Mouse (Mus musculus) frontal cortex, postnatal 25 days (tissue): ENCODE measurements at regions not wholly inside any gene's neighbourhood (a gene's known extent, or its start where the extent isn't known, plus 50 kb on each side); places are given as distances from the start of the nearest gene placed in this dataset.

Source experiments
- DNase-seq, 2 experiments: peaks; one replicate each; pipeline ENCODE4 v3.0.0; 2022; ENCODE audit warnings: low spot score in 2 of 2

DNA sequence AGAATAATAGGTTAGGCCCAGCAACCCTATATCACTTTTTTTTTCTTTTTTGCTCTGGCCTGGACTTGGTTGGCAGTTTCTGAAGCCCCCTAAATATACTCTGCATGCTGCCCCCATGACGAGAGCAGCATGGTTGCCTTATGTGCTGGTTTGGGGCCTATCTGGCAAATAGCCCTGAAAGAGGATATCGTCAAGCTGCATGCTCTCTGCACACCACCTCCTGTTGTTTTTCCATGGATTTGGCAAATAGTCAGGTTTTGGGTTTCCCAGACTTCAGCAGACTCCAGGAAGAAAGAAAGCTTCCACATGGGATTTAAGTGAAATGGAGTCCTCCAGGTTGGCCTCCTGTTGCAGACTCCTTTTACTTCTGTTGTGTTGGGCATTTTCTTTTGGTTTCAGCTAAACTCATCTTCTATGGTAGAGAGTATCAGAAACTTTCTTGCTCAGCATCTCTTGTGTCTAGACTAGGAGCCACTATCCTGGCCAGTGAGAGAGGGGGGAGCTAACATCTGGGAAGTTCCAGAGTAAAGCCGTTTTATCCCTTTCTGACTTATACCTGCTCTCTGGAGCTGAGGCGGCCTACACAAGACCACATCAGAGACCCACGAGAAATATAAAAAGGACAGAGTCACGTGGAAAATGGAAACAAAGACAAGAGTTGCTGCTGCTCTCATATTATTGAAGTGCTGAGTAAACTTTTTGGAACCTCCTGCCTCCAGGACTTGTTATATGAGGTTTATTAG lies 140.4 kb upstream of the Egfl6 start:
- no peak for DNase-seq

- no peak for DNase-seq
Observed at GRCm38 (mm10) chrX:166718075-166718474, 132.6 kb upstream of the Egfl6 start.

GRCm38 (mm10) chrX:166709306-166709705 lies 123.8 kb upstream of the Egfl6 start:
- no peak for DNase-seq

- DNase-seq: no peak
Observed at GRCm38 (mm10) chrX:166708106-166708505, 122.6 kb upstream of the Egfl6 start.

- DNase-seq: no peak
Observed at GRCm38 (mm10) chrX:166707029-166707428, 121.5 kb upstream of the Egfl6 start.

DNA sequence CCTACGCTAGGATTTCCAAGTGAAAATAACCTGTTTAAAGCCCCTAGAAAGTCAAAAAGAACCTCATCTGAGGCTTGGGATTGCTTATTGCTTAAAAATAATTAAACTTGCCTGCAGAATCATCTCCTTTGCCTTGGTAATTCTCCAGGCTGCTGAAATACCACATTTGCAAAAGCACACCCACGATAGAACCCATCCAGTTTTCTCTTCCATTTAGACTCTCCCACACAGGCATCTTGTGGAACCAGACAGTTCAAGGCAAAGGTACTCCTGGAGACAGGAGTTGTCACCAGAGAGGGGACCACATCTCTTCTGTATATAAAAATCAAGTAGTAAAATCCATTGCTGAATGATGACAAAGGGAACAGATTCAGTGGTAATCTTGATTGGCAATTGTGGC lies 118.8 kb upstream of the Egfl6 start:
- no peak for DNase-seq

- no peak for DNase-seq
Observed at GRCm38 (mm10) chrX:166694219-166694618, 108.7 kb upstream of the Egfl6 start.

DNA sequence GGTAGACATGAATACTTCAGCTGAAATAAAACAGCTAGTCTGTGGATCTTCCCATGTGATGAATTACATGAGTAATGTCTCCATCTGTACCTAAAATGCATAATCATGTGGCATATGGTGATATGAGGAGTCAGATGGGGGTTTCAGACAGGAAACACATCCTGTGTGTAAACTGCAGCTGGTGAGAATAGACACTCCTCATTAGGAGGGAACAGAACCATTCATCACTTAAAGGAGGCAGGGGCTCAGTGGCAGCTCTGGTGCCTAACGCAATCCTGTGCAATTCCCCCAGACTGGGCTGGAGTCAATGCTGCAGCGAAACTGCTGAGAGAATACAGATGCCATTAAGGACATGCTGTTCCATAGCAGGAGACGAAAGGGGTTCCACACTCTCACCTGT lies 103.3 kb upstream of the Egfl6 start:
- no peak for DNase-seq

- DNase-seq: no peak
Observed at GRCm38 (mm10) chrX:166673404-166673803, 87.9 kb upstream of the Egfl6 start.

- no peak for DNase-seq
Observed at GRCm38 (mm10) chrX:166672617-166673016, 87.1 kb upstream of the Egfl6 start.

DNA sequence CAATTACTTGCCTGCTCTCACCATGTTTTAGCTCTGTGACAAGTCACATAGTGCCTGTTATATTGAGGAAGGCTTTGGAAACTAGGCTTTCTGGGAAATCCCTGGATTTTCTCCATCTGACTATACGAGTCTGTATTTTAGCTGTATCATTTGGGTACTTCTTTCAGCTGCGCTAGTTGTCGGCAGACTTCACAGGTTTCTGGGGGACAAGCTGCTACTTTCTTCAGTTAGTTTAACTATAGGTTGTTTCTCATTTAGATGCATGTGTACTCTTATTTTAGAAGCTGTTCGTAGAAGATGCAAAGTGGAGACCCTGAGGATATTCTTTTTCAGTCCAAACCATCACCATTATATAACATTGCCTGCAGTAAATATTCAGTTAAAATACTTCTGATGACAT lies 86.3 kb upstream of the Egfl6 start:
- no peak for DNase-seq

GRCm38 (mm10) chrX:166666304-166666703 lies 80.8 kb upstream of the Egfl6 start:
- no peak for DNase-seq

GRCm38 (mm10) chrX:166661808-166662207 lies 76.3 kb upstream of the Egfl6 start:
- DNase-seq: no peak

DNA sequence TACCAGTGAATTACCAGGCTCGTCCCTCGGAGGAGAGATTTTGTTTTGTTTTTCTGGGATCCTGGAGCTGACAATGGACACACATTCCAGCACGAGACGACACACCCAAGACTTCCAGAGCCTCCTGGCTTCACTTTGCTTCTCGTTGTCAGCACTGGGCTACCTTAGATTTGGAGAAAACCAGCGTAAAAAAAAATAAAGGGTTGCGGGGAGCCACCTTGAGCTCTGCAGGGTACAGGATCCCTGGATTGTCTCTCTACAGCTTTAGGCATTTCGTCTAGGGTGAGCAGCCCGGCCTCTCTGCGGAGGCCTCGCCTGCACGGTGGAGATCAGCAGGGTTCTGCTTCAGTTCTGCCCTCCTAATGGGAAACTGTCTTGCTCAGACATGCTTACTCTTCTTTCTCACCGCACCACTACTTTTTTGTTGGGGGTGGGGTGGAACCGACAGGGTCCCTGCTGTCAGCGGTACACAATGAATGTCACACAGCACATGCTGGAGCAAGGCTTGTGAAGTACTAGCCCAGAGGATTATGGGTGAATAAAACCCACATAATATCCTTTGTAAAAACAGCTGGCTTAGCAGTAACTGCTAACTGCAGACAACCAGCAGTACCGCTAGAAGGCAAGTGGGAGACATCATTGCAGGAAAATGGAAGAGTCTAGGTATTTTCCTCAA lies 75.7 kb upstream of the Egfl6 start:
- peak; percentile 31 to 60 for DNase-seq

DNA sequence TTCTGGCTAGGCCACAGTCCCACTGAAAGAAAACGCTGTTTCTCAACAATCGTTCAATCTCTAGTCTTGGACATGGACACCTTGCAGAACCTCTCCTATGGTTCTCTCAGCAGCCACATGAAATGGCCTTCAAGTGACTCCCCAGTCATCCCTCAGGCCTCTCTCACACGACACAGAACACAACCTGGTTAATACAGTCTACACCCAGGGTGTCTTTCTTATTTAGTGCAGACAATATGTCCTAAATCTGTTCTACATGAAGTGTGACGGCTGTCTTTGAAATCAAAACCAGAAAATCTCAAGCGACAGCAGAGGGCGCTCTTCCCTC lies 75.2 kb upstream of the Egfl6 start:
- peak in 1 of 2 experiments; percentile 52 for DNase-seq

DNA sequence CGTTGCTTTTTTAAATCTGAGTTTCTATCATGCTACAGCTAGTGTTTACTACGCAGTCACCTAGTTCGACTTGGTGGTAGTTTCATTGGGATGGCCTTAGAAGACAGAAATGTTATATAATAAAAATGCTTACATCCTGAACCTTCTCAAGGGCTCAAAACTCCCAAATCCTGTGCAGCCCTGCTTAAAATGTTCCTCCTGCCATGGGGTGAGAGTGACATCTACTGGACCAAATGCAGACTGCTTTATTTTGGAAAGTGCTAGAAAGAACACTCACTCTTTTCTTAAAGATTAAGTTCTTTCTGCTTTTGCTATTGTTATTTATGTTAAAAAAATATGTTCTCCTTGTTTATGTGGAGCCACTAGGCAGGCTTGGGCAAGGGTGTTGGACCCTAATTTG lies 66.9 kb upstream of the Egfl6 start:
- DNase-seq: peak in 1 of 2 experiments; percentile 25

- no peak for DNase-seq
Observed at GRCm38 (mm10) chrX:166645713-166646112, 60.2 kb upstream of the Egfl6 start.

GRCm38 (mm10) chrX:166641256-166641655 lies 55.7 kb upstream of the Egfl6 start:
- DNase-seq: no peak

DNA sequence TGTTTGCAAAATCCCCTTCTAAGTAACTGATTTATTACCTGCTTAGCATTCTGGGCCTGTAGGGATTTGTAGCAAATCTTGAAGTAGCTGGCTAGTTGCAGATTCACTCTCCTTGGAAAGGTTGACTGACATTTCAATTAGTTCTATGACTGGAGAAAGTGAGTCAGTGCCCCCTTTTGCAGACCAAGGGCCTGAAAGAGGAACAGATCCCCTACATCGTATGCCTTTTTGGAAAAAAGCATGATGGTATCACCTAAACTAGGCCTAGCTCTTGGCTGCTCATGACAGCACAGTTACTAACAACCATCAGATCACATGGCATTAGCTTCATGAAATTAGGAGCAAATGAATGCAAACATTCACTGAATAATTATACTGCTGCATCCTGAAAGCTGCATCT lies 54.7 kb upstream of the Egfl6 start:
- no peak for DNase-seq
